Mouse (Mus musculus) heart, embryonic 14.5 days (tissue): ENCODE measurements around the gene Rabggtb. TPM values are rescaled to one million over a fixed set of nuclear protein-coding genes. Genes with fewer than 3 reads are reported as not detected.

Experiments
- ATAC-seq: fragments of 200-750 bp; cut with Nextera tagmentation; 2 replicates; pipeline ENCODE4 v1.8.0; 2017; ENCODE audit warnings: low read depth, moderate TSS enrichment; ENCODE audit not compliant: insufficient number of reproducible peaks, insufficient read depth, low FRiP score
- H3K27ac ChIP-seq, 2 experiments: fragments of 200-500 bp in 1 of 2; fragments of 300-500 bp in 1 of 2; sonication (generic) in 1 of 2; replicated peaks in 1 of 2; 2 replicates each; pipeline ENCODE4 v1.5.1; 2012 to 2014; ENCODE audit warnings: low read depth in 2 of 2, low read length in 2 of 2, control low read depth in 1 of 2, mild to moderate bottlenecking in 1 of 2, mixed read lengths in 1 of 2; ENCODE audit not compliant: control insufficient read depth in 1 of 2, insufficient read depth in 1 of 2
- H3K27me3 ChIP-seq: fragments of 300-500 bp; sonication (generic); 2 replicates; pipeline ENCODE4 v1.6.1; 2014; ENCODE audit warnings: mild to moderate bottlenecking, low read length, control low read depth; ENCODE audit not compliant: control insufficient read depth, insufficient read depth
- H3K36me3 ChIP-seq: fragments of 300-500 bp; sonication (generic); 2 replicates; pipeline ENCODE4 v1.6.1; 2014; ENCODE audit warnings: mild to moderate bottlenecking, control low read depth, low read length, mixed read lengths; ENCODE audit not compliant: control insufficient read depth, insufficient read depth
- H3K4me1 ChIP-seq, 2 experiments: fragments of 200-500 bp in 1 of 2; fragments of 300-500 bp in 1 of 2; sonication (generic) in 1 of 2; 2 replicates each; pipeline ENCODE4 v1.6.1; 2012 to 2014; ENCODE audit warnings: low read length in 2 of 2, control low read depth in 1 of 2, mixed read lengths in 1 of 2; ENCODE audit not compliant: control insufficient read depth in 2 of 2, insufficient read depth in 2 of 2
- H3K4me2 ChIP-seq: fragments of 300-500 bp; sonication (generic); 2 replicates; pipeline ENCODE4 v1.6.1; 2014; ENCODE audit warnings: mild to moderate bottlenecking, low read length
- H3K4me3 ChIP-seq, 2 experiments: fragments of 200-500 bp in 1 of 2; fragments of 300-500 bp in 1 of 2; sonication (generic) in 1 of 2; 2 replicates each; pipeline ENCODE4 v1.5.1; 2012 to 2014; ENCODE audit warnings: low read length in 2 of 2, mild to moderate bottlenecking in 2 of 2, control low read depth in 1 of 2, low read depth in 1 of 2, moderate library complexity in 1 of 2; ENCODE audit not compliant: control insufficient read depth in 1 of 2, insufficient read depth in 1 of 2
- H3K9ac ChIP-seq: fragments of 300-500 bp; sonication (generic); 2 replicates; pipeline ENCODE4 v1.6.1; 2014; ENCODE audit warnings: mild to moderate bottlenecking, low read length
- H3K9me3 ChIP-seq: fragments of 300-500 bp; sonication (generic); 2 replicates; pipeline ENCODE4 v1.6.1; 2016; ENCODE audit warnings: low read length, control low read depth; ENCODE audit not compliant: control insufficient read depth
- WGBS: fragments of 180-500 bp; shearing (Covaris S2); extraction: QIAGEN DNeasy Blood & Tissue Kit; methylation state at CpG from one replicate; pipeline ENCODE4 v1.1.7; 2014; 5-methylcytosine and 5-hydroxymethylcytosine counted together
- polyA plus RNA-seq: library from polyadenylated mRNA; unstranded; fragments of >200 nt; fragmentation: Nextera tagmentation; extraction: Ambion mirVana; gene quantifications from 2 replicates; pipeline ENCODE4 v1.2.1, GENCODE M21; 2014

The Rabggtb gene
- polyA plus RNA-seq, 1 experiment from 2014 or later, result 67.8 TPM

DNA sequence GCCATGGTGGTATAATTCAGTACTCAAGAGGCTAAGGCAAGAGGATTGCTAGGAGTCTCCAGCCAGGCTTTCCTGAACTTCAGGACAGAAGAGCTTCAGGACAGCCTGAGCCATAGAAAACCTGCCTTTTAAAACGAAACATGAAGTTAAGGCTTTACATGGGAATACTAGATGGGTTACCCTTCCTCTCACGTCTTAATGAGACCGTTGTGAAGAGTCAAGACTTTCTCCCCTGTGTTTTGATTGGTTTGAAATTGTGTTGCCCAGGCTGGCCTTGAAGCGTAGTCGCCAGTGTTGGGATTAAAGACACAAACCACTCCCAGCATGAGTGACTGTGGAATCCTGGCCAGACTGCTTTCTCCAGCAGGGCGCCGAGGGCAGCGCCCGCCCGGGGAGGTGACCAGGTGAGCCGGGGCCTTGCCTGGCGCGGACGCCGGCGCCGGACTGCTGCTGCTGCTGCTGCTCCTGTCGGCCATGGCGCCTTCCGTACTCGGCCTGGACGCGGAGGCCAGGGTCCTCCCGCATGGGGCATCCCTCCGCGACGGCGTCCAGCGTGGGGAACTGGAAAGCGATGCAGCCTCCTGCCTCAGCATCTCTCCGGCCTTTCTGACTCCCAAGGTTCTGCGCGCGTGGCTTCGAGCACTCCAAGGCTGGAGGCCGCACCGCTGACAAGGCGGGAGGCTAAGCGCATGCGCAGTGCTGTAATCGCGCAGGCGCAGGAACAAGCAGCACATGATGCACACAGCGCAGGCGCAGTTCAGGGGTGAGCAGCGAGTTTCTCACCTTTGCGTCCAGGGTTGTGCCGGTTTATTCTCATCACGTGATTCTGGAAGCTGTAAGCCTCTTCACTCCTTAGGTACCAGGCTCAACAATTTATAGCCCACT, 7.3 kb downstream of the Rabggtb start:
- Histone ChIP-seq H3K27me3 (no peaks in the 10 kb centered on the region), H3K4me3 (no peak overlapping the region), H3K9ac (no peak overlapping the region), H3K36me3 (peaks cover 70% of the 10 kb centered on the region), H3K9me3 (no peaks in the 10 kb centered on the region), H3K27ac (no peak overlapping the region), H3K4me2 (no peak overlapping the region), H3K4me1 (peaks cover 1 to 32% of the 10 kb centered on the region in 2 experiments)
- no peak for ATAC-seq
- 79% methylated on average over 49 of the region's 49 CpGs for WGBS

DNA sequence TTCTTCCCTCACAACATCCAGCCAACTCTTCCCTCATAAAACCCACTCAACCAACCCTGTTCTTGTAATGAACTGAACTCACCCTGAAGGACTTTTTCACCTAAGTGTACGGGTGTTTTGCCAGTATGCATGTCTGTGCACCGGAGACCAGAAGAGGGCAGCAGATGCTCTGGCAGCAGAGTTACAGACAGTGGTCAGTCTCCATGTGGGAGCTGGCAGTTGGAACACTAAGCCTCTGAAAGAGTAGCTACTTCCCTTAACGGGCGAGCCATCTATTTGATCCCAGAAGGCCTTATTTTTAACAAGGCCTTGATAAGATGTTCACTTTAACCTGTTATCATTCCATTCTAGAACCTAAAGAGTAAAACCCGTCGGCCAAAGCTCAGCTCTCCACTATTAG, 8.2 kb downstream of the Rabggtb start:
- peaks cover 0 to 23% of the 10 kb centered on the region in 2 experiments; a peak in 2 of 4 replicates for H3K4me1 ChIP-seq
- H3K36me3 ChIP-seq, result peaks cover 61% of the 10 kb centered on the region
- no peak overlapping the region for H3K4me3 ChIP-seq
- H3K27ac ChIP-seq, result no peak overlapping the region
- H3K4me2 ChIP-seq, result no peak overlapping the region
- no peak overlapping the region for H3K9ac ChIP-seq
- H3K9me3 ChIP-seq, result no peaks in the 10 kb centered on the region
- no peaks in the 10 kb centered on the region for H3K27me3 ChIP-seq
- 54% methylated on average over 6 of the region's 6 CpGs for WGBS
- no peak for ATAC-seq

- no peaks in the 10 kb centered on the region for H3K9me3 ChIP-seq
- ATAC-seq, result no peak
- no peak overlapping the region; a peak in 2 of 4 replicates for H3K27ac ChIP-seq
- 43% methylated on average over 3 of the region's 3 CpGs for WGBS
- H3K9ac ChIP-seq, result no peak overlapping the region
- H3K36me3 ChIP-seq, result peaks cover 41% of the 10 kb centered on the region
- H3K27me3 ChIP-seq, result no peaks in the 10 kb centered on the region
- H3K4me3 ChIP-seq, result no peak overlapping the region
- H3K4me2 ChIP-seq, result no peak overlapping the region
- H3K4me1 ChIP-seq, result peaks cover 0 to 6% of the 10 kb centered on the region in 2 experiments; a peak in 1 of 4 replicates
Measured at GRCm38 (mm10) chr3:153902595-153902994, 10.2 kb downstream of the Rabggtb start.

DNA sequence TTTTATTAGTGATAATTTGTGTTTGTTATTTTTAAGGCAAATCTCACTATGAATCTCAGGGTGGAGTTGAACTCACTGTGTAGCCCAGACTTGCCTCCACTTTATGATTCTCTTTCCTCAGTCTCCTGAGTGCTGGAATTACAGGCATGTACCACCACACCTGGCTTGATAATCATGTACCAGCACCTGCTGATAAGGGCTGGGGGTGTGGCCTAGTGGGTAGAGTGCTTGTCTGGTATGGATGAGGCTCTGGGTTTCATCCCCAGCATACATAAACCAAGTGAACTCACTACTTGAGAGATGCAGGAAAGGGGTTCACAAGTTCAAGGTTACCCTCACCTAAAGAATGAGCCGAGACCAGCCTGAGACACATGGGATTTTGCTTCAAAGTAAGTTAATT, 10.9 kb downstream of the Rabggtb start:
- H3K27me3 ChIP-seq, result no peaks in the 10 kb centered on the region
- H3K9ac ChIP-seq, result no peak overlapping the region
- whole genome bisulfite sequencing, result 71% methylated on average over 1 of the region's 1 CpGs
- H3K36me3 ChIP-seq, result peaks cover 34% of the 10 kb centered on the region
- no peak overlapping the region for H3K4me2 ChIP-seq
- H3K9me3 ChIP-seq, result no peaks in the 10 kb centered on the region
- no peak overlapping the region for H3K4me3 ChIP-seq
- 0 out of 4 replicates have a peak, but pooled peaks cover 0 to 3% of the 10 kb centered on the region in 2 experiments for H3K4me1 ChIP-seq
- no peak overlapping the region for H3K27ac ChIP-seq
- no peak for ATAC-seq

GRCm38 (mm10) chr3:153897216-153897615, 15.6 kb downstream of the Rabggtb start:
- Histone ChIP-seq H3K27me3 (no peaks in the 10 kb centered on the region), H3K4me1 (0 out of 4 replicates have a peak, but pooled peaks cover 0 to 3% of the 10 kb centered on the region in 2 experiments), H3K9me3 (no peaks in the 10 kb centered on the region), H3K4me2 (no peak overlapping the region), H3K4me3 (no peak overlapping the region), H3K9ac (no peak overlapping the region), H3K36me3 (no peaks in the 10 kb centered on the region), H3K27ac (no peak overlapping the region)
- WGBS, result 60% methylated on average over 6 of the region's 6 CpGs
- ATAC-seq, result no peak

DNA sequence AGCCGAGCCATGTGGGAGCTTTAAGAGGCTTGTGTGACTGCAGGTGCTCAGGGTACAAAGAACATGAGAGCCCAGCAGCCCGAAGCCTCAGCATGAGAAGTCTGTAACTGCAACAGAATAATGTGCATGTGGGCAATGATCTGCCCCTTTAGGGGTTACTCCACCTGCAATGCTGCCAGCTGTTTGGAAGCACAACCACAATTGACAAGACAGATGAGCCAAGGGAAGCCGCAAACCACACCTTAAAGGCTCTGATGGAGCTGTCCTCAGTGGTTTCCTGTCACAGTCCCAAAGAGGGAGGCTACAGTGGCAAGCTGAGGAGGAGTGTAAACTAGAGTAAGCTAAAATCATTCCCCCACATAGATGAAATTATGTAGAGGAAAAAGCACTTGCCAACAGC, 17.4 kb downstream of the Rabggtb start:
- no peak overlapping the region for H3K4me3 ChIP-seq
- H3K4me1 ChIP-seq, result no peaks in the 10 kb centered on the region
- ATAC-seq, result no peak
- no peaks in the 10 kb centered on the region for H3K9me3 ChIP-seq
- no peak overlapping the region for H3K9ac ChIP-seq
- H3K27me3 ChIP-seq, result no peaks in the 10 kb centered on the region
- no peak overlapping the region for H3K4me2 ChIP-seq
- H3K27ac ChIP-seq, result no peak overlapping the region
- no peaks in the 10 kb centered on the region for H3K36me3 ChIP-seq
- 77% methylated on average over 3 of the region's 3 CpGs for WGBS

DNA sequence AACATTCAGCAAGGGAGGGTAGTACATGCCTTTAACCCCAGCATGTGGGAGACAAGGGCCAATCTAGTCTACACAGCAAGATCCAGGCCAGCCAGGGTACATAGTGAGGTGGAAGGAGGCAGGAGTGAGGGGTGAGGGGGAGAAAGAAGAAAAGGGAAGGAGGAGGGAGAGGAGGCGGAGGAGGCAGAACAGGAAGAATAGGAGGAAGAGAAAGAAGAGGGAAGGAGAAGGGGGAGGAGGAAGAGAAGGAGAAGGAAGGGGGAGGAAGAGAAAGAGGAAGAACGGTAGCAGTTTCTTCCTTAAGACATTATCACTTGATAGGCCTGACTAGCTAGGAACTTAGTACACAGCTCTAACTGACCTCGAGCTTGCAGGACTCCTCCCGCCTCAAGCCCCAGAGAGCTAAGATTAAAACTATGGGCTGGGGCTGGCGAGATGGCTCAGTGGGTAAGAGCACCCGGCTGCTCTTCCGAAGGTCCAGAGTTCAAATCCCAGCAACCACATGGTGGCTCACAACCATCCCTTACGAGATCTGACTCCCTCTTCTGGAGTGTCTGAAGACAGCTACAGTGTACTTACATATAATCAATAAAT, 23.5 kb downstream of the Rabggtb start:
- no peak overlapping the region for H3K27ac ChIP-seq
- 62% methylated on average over 7 of the region's 8 CpGs for WGBS
- no peak for ATAC-seq
- no peaks in the 10 kb centered on the region for H3K27me3 ChIP-seq
- no peak overlapping the region for H3K4me2 ChIP-seq
- no peak overlapping the region for H3K9ac ChIP-seq
- no peaks in the 10 kb centered on the region for H3K36me3 ChIP-seq
- H3K4me1 ChIP-seq, result no peaks in the 10 kb centered on the region
- H3K4me3 ChIP-seq, result no peak overlapping the region
- H3K9me3 ChIP-seq, result no peaks in the 10 kb centered on the region
